Mouse (Mus musculus) embryonic stem cell, embryonic (primary cell): ENCODE measurements around the gene Atxn7.

ENCODE experiments used
- CTCF ChIA-PET, 4 experiments: fragments of 300-600 bp in 2 of 4; fragments of 350-600 bp in 2 of 4; sonication (Branson Sonifier 250); formaldehyde crosslinking; loops; one replicate each; lab custom pipeline; 2022; ENCODE audit warnings: inconsistent platforms in 2 of 4; lab: Charles Lee
- POLR2A ChIA-PET, 4 experiments: fragments of 300-600 bp in 2 of 4; fragments of 350-600 bp in 2 of 4; sonication (Branson Sonifier 250); formaldehyde crosslinking; loops; one replicate each; lab custom pipeline; 2022; ENCODE audit warnings: antibody characterized with exemption in 4 of 4, inconsistent platforms in 1 of 4; lab: Charles Lee

The Atxn7 gene

GRCm38 (mm10) chr14:14025870-14026269 is 64.6 kb downstream of the Atxn7 start:
- ChIA-PET POLR2A (interaction anchor here in 1 of 4 experiments (0.6 to 1.7 kb wide), 2 partner anchors 18 to 70 kb away, joined by 5 to 6 read pairs; no protein-coding TSS in a partner anchor), CTCF (interaction anchor here in 1 of 4 experiments (0.9 kb wide), 1 partner anchor 73 kb away, joined by 6 read pairs; no protein-coding TSS in a partner anchor)

- ChIA-PET POLR2A (interaction anchor here in 2 of 4 experiments (1.0 to 1.2 kb wide), 2 partner anchors 9 to 18 kb away, joined by 4 read pairs; no protein-coding TSS in a partner anchor), CTCF (interaction anchor here in 1 of 4 experiments (0.6 kb wide), 1 partner anchor 11 kb away, joined by 17 read pairs; no protein-coding TSS in a partner anchor)
These were observed 69.4 kb downstream of the Atxn7 start for GRCm38 (mm10) chr14:14030621-14031020.

GRCm38 (mm10) chr14:14032842-14033241 is 71.6 kb downstream of the Atxn7 start:
- ChIA-PET POLR2A (no interaction called here), CTCF (no interaction called here)

GRCm38 (mm10) chr14:14036352-14036751 is 75.1 kb downstream of the Atxn7 start:
- CTCF ChIA-PET = interaction anchor here in 1 of 4 experiments (0.6 kb wide), 1 partner anchor 729 kb away, joined by 3 read pairs; no protein-coding TSS in a partner anchor
- POLR2A ChIA-PET = interaction anchor here in 3 of 4 experiments (0.6 to 1.3 kb wide), 4 partner anchors 18 to 70 kb away, joined by 3 to 4 read pairs (median 3); no protein-coding TSS in a partner anchor

GRCm38 (mm10) chr14:14038233-14038632 is 77.0 kb downstream of the Atxn7 start:
- POLR2A ChIA-PET = interaction anchor here in 1 of 4 experiments (0.6 kb wide), 1 partner anchor 60 kb away, joined by 3 read pairs; no protein-coding TSS in a partner anchor
- CTCF ChIA-PET = no interaction called here

- CTCF ChIA-PET = no interaction called here
These were observed 81.1 kb downstream of the Atxn7 start for GRCm38 (mm10) chr14:14042336-14042735.

GRCm38 (mm10) chr14:14054386-14054785 is 93.1 kb downstream of the Atxn7 start:
- ChIA-PET CTCF (interaction anchor here in 2 of 4 experiments (0.6 to 0.9 kb wide), 2 partner anchors 9 to 13 kb away, joined by 3 to 4 read pairs; no protein-coding TSS in a partner anchor), POLR2A (no interaction called here)

More at GRCm38 (mm10) chr14:14042336-14042735, 81.1 kb downstream of the Atxn7 start:
- POLR2A ChIA-PET = interaction anchor here in 1 of 4 experiments (1.2 to 1.9 kb wide), 2 partner anchors 16 to 30 kb away, joined by 4 read pairs; no protein-coding TSS in a partner anchor

- ChIA-PET CTCF (interaction anchor here in 1 of 4 experiments (1.4 kb wide), 1 partner anchor 39 kb away, joined by 3 read pairs; no protein-coding TSS in a partner anchor), POLR2A (interaction anchor here in 3 of 4 experiments (0.6 to 1.3 kb wide), 8 partner anchors 8 to 153 kb away, joined by 3 to 5 read pairs (median 3); no protein-coding TSS in a partner anchor)
These were observed 98.4 kb downstream of the Atxn7 start for GRCm38 (mm10) chr14:14059606-14060005.

- ChIA-PET CTCF (no interaction called here), POLR2A (interaction anchor here in 3 of 4 experiments (1.0 to 1.5 kb wide), 8 partner anchors 27 to 640 kb away, joined by 3 to 4 read pairs (median 3); no protein-coding TSS in a partner anchor)
These were observed 101.4 kb downstream of the Atxn7 start for GRCm38 (mm10) chr14:14062531-14063245.

- ChIA-PET POLR2A (interaction anchor here in 3 of 4 experiments (1.0 to 1.2 kb wide), 9 partner anchors 27 to 639 kb away, joined by 3 read pairs; no protein-coding TSS in a partner anchor), CTCF (no interaction called here)
These were observed 102.1 kb downstream of the Atxn7 start for GRCm38 (mm10) chr14:14063382-14063781.

- ChIA-PET CTCF (interaction anchor here in 1 of 4 experiments (0.6 kb wide), 1 partner anchor 563 kb away, joined by 3 read pairs; no protein-coding TSS in a partner anchor), POLR2A (interaction anchor here in 2 of 4 experiments (0.5 to 1.2 kb wide), 6 partner anchors 9 to 611 kb away, joined by 3 read pairs; no protein-coding TSS in a partner anchor)
These were observed 103.4 kb downstream of the Atxn7 start for GRCm38 (mm10) chr14:14064486-14065141.

GRCm38 (mm10) chr14:14065142-14065498 is 103.9 kb downstream of the Atxn7 start:
- ChIA-PET CTCF (no interaction called here), POLR2A (interaction anchor here in 1 of 4 experiments (1.0 to 1.1 kb wide), 2 partner anchors 9 to 117 kb away, joined by 3 read pairs; no protein-coding TSS in a partner anchor)

- ChIA-PET CTCF (no interaction called here), POLR2A (interaction anchor here in 2 of 4 experiments (0.6 to 3.2 kb wide), 2 partner anchors 12 to 55 kb away, joined by 3 to 13 read pairs; no protein-coding TSS in a partner anchor)
These were observed 105.0 kb downstream of the Atxn7 start for GRCm38 (mm10) chr14:14066241-14066640.

GRCm38 (mm10) chr14:14067648-14068472 is 106.6 kb downstream of the Atxn7 start:
- POLR2A ChIA-PET = interaction anchor here (0.6 to 3.2 kb wide), 11 partner anchors 8 to 108 kb away, joined by 3 to 13 read pairs (median 4); no protein-coding TSS in a partner anchor
- CTCF ChIA-PET = interaction anchor here in 3 of 4 experiments (0.5 to 2.1 kb wide), 6 partner anchors 14 to 714 kb away, joined by 3 to 6 read pairs (median 4); no protein-coding TSS in a partner anchor

- ChIA-PET CTCF (interaction anchor here in 3 of 4 experiments (0.7 to 2.1 kb wide), 3 partner anchors 30 kb away, joined by 3 to 6 read pairs (median 5); no protein-coding TSS in a partner anchor), POLR2A (interaction anchor here in 3 of 4 experiments (0.7 to 3.2 kb wide), 10 partner anchors 8 to 108 kb away, joined by 3 to 13 read pairs (median 4); no protein-coding TSS in a partner anchor)
These were observed 107.3 kb downstream of the Atxn7 start for GRCm38 (mm10) chr14:14068553-14068952.

GRCm38 (mm10) chr14:14070541-14071315 is 109.5 kb downstream of the Atxn7 start:
- ChIA-PET POLR2A (no interaction called here), CTCF (no interaction called here)

- POLR2A ChIA-PET = interaction anchor here in 1 of 4 experiments (1.4 kb wide), 1 partner anchor 56 kb away, joined by 4 read pairs; no protein-coding TSS in a partner anchor
- CTCF ChIA-PET = no interaction called here
These were observed 110.2 kb downstream of the Atxn7 start for GRCm38 (mm10) chr14:14071456-14071855.
